In the genomic region with DNA sequence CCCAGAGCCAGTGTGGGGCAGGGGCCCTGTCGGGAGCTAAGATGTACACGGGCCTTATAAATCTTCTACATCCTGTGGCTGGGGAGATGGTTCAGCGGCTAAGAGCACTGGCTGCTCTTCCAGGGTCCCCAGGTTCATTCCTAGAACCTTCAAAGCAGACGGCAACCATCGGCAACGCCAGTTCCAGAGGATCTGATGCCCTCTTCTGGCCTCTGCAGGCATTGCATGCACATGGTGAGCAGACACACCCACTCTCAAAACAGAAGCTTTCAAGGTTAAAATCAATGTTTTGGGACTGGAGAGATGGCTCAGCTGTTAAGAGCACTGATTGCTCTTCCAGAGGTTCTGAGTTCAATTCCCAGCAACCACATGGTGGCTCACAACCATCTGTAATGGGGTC, we compare ENCODE assay signal across 12 mouse cellular contexts. TPM values are rescaled to one million over a fixed set of nuclear protein-coding genes. Genes with fewer than 3 reads are reported as not detected.
DNase-seq lines count a peak whose midpoint lies in the region; TF ChIP-seq lines count a peak whose summit lies in the region.
"Had no signal": no experiment of that assay in that cellular context is flagged by ENCODE, and none has a peak within 500 bp of the region (broad histone marks: within the 10 kb centered on the region; RNA-seq: fewer than 3 reads in every experiment).

No protein-coding gene starts in this region.

- no peak for TF ChIP-seq POLR2A in bone marrow, adult 2 months (IDR thresholded peaks at IDR 0.05; ENCODE audit: borderline replicate concordance, control insufficient read depth, low read depth, low read length)

- 85% methylated on average over 6 of the region's 6 CpGs for WGBS in bone marrow, adult 2 months

- H3K4me3 ChIP-seq in bone marrow, adult 2 months (replicated peaks; ENCODE audit: control insufficient read depth, low read depth, low read length), result no peak overlapping the region
- H3K4me3 ChIP-seq: embryonic facial prominence, embryonic 15.5 days; intestine, embryonic 15.5 days had no signal

- H3K27ac ChIP-seq in bone marrow, adult 2 months (ENCODE audit: control insufficient read depth, insufficient read depth, low read depth, low read length, poor library complexity), result no peak overlapping the region
- H3K27ac ChIP-seq: embryonic facial prominence, embryonic 15.5 days; intestine, embryonic 15.5 days had no signal

- intact Hi-C loops in left cerebral cortex, postnatal 4 days (cut with DNase I), result no loop called here
- intact Hi-C loops in left cerebral cortex, postnatal 14 days (cut with DNase I), result no loop called here

- no peaks in the 10 kb centered on the region; the same call in 1 of the 2 replicates for H3K4me1 ChIP-seq in bone marrow, adult 2 months (ENCODE audit: control insufficient read depth, insufficient read depth, low read length)
- H3K4me1 ChIP-seq: intestine, embryonic 15.5 days had no signal

- peak; percentile 44 for DNase-seq in embryo, embryonic 10 days (ENCODE audit: low spot score)
- DNase-seq in embryo, embryonic 11 days, result no peak
- peak; percentile 57 for DNase-seq in left cerebral cortex, postnatal 4 days
- DNase-seq in left cerebral cortex, postnatal 14 days (ENCODE audit: low spot score in 2 of 2), result no peak
- DNase-seq in A20 (ENCODE audit: low read depth, low spot score), result peak; percentile 39
- no peak for DNase-seq in layer of hippocampus, postnatal 10 days (ENCODE audit: low spot score in 2 of 2)
- no peak for DNase-seq in layer of hippocampus, postnatal 25 days (ENCODE audit: extremely low spot score in 1 of 2, low spot score in 1 of 2)
- DNase-seq: midbrain, embryonic 14.5 days; thymus, postnatal 25 days had no signal

- TF ChIP-seq CTCF in bone marrow, adult 2 months (IDR thresholded peaks at IDR 0.05; ENCODE audit: control insufficient read depth, insufficient read depth, low read length), result peak; percentile 50

RNA-seq across cellular contexts. Expression of gene Selenon, which starts 17.2 kb away (rescaled TPM):
- 10 to 100 TPM; 30.2 to 30.4 TPM for total RNA-seq in left cerebral cortex, postnatal 4 days (2021)
- total RNA-seq in left cerebral cortex, postnatal 14 days (2021), result 10 to 100 TPM; 19.2 to 20.1 TPM
- polyA plus RNA-seq in bone marrow, adult 2 months (2011; ENCODE audit: insufficient read depth, insufficient read length, low replicate concordance, missing spikeins), result 7.1 and 8.4 TPM in 2 replicates
- 10 to 100 TPM; 16.9 TPM for total RNA-seq in layer of hippocampus, postnatal 10 days (2021)
- total RNA-seq in layer of hippocampus, postnatal 25 days (2021), result 10 to 100 TPM; 15.5 to 16.5 TPM

RNA-seq across cellular contexts. Expression of gene Mtfr1l, which starts 34.0 kb away (rescaled TPM):
- total RNA-seq in left cerebral cortex, postnatal 4 days (2021), result 100 to 1,000 TPM in 1 of 2 experiments, 10 to 100 TPM in 1; 99.4 to 102 TPM
- total RNA-seq in left cerebral cortex, postnatal 14 days (2021), result 10 to 100 TPM; 69.4 to 71.9 TPM
- polyA plus RNA-seq in bone marrow, adult 2 months (2011; ENCODE audit: insufficient read depth, insufficient read length, low replicate concordance, missing spikeins), result 35.3 and 57.2 TPM in 2 replicates
- 10 to 100 TPM; 82.0 to 86.7 TPM for total RNA-seq in layer of hippocampus, postnatal 10 days (2021)
- total RNA-seq in layer of hippocampus, postnatal 25 days (2021), result 10 to 100 TPM; 69.5 to 72.0 TPM

RNA-seq across cellular contexts. Expression of gene Aunip, which starts 58.4 kb away (rescaled TPM):
- 1 to 10 TPM; 1.4 to 1.8 TPM for total RNA-seq in left cerebral cortex, postnatal 4 days (2021)
- under 1 TPM; 0.53 to 0.55 TPM for total RNA-seq in left cerebral cortex, postnatal 14 days (2021)
- polyA plus RNA-seq in bone marrow, adult 2 months (2011; ENCODE audit: insufficient read depth, insufficient read length, low replicate concordance, missing spikeins), result 9.5 and 13.9 TPM in 2 replicates
- under 1 TPM; 0.48 to 0.78 TPM for total RNA-seq in layer of hippocampus, postnatal 10 days (2021)
- total RNA-seq in layer of hippocampus, postnatal 25 days (2021), result under 1 TPM in 1 of 2 experiments, not detected in 1; 0.57 TPM

Comparison
In these comparisons a context has a peak if more than half of its experiments do, and no peak if none do; other contexts are left out.
1. DNase-seq: peak in embryo, embryonic 10 days (single experiment), left cerebral cortex, postnatal 4 days (single experiment) and A20 (single experiment); none in embryo, embryonic 11 days (single experiment), left cerebral cortex, postnatal 14 days (0 of 2), layer of hippocampus, postnatal 10 days (0 of 2) and layer of hippocampus, postnatal 25 days (0 of 2).